Comparison of ENCODE assay signal across 21 mouse cellular contexts in genomic region chr15:85469401-85469800, GRCm38 (mm10). TPM values are rescaled to one million over a fixed set of nuclear protein-coding genes. Genes with fewer than 3 reads are reported as not detected.
DNase-seq lines count a peak whose midpoint lies in the region; ATAC-seq and TF ChIP-seq lines count a peak whose summit lies in the region.
"Had no signal": no experiment of that assay in that cellular context is flagged by ENCODE, and none has a peak within 500 bp of the region (broad histone marks: within the 10 kb centered on the region; RNA-seq: fewer than 3 reads in every experiment).

No protein-coding gene starts in this region.

- no peak overlapping the region for H3K4me2 ChIP-seq in lung, embryonic 15.5 days
- no peak overlapping the region for H3K4me2 ChIP-seq in myocyte (ENCODE audit: low read depth)
- H3K4me2 ChIP-seq: embryonic facial prominence, embryonic 13.5 days; hindbrain, embryonic 13.5 days; limb, embryonic 13.5 days had no signal

- no peak overlapping the region for H3K9ac ChIP-seq in lung, embryonic 15.5 days
- H3K9ac ChIP-seq: embryonic facial prominence, embryonic 13.5 days; hindbrain, embryonic 13.5 days; limb, embryonic 13.5 days had no signal

- peaks cover 14% of the 10 kb centered on the region; the same call in 1 of the 2 replicates for H3K4me1 ChIP-seq in lung, embryonic 15.5 days
- H3K4me1 ChIP-seq: heart, embryonic 10.5 days; limb, embryonic 13.5 days had no signal

- no peak overlapping the region for H3K4me3 ChIP-seq in lung, embryonic 15.5 days
- no peak overlapping the region for H3K4me3 ChIP-seq in myocyte
- H3K4me3 ChIP-seq: embryonic facial prominence, embryonic 13.5 days; heart, embryonic 10.5 days; hindbrain, embryonic 13.5 days; limb, embryonic 13.5 days; megakaryocyte, embryonic 14.5 days had no signal

- no peak for ATAC-seq in lung, embryonic 15.5 days (ENCODE audit: borderline replicate concordance, extremely low read depth, low FRiP score, low TSS enrichment)
- ATAC-seq: forebrain, embryonic 16.5 days; lung, postnatal 0 days had no signal

- H3K79me2 ChIP-seq in myocyte (ENCODE audit: control insufficient read depth, insufficient read depth) = no peaks in the 10 kb centered on the region

- H3K36me3 ChIP-seq in lung, embryonic 15.5 days = peaks cover 28% of the 10 kb centered on the region
- peaks cover 50% of the 10 kb centered on the region for H3K36me3 ChIP-seq in myocyte (ENCODE audit: control insufficient read depth, insufficient read depth)

- no peaks in the 10 kb centered on the region for H3K9me3 ChIP-seq in lung, embryonic 15.5 days
- H3K9me3 ChIP-seq: embryonic facial prominence, embryonic 13.5 days; heart, embryonic 10.5 days; hindbrain, embryonic 13.5 days; limb, embryonic 13.5 days; megakaryocyte, embryonic 14.5 days had no signal

- H3K27me3 ChIP-seq in lung, embryonic 15.5 days = no peaks in the 10 kb centered on the region
- H3K27me3 ChIP-seq in myocyte (ENCODE audit: control insufficient read depth, insufficient read depth, insufficient read length) = no peaks in the 10 kb centered on the region
- H3K27me3 ChIP-seq: embryonic facial prominence, embryonic 13.5 days; hindbrain, embryonic 13.5 days; limb, embryonic 13.5 days had no signal

- peak overlapping the region; percentile 25; the same call in 1 of the 2 replicates for H3K27ac ChIP-seq in lung, embryonic 15.5 days
- H3K27ac ChIP-seq: embryonic facial prominence, embryonic 13.5 days; heart, embryonic 10.5 days; hindbrain, embryonic 13.5 days; limb, embryonic 13.5 days; stomach, postnatal 0 days had no signal

- H3ac ChIP-seq in myocyte (ENCODE audit: control insufficient read depth, insufficient read length) = no peak overlapping the region

- 49% methylated on average over 6 of the region's 6 CpGs for WGBS in lung, embryonic 15.5 days

- no peak for DNase-seq in lung, adult 18-20 months
- peak; percentile 79 for DNase-seq in kidney, adult 9 months
- peak; percentile 53 for DNase-seq in kidney, postnatal 14 days
- DNase-seq in Muller cell, postnatal 12 days (ENCODE audit: inconsistent ontology term) = no peak
- DNase-seq in retina, embryonic 14.5 days (ENCODE audit: low spot score) = no peak
- DNase-seq: adrenal gland, adult 8-10 months; cerebellum, adult 9-10 months; heart, postnatal 10 days had no signal

- no peak for TF ChIP-seq POLR2A in myocyte (IDR thresholded peaks at IDR 0.05; ENCODE audit: insufficient read length, low read depth)

TF ChIP-seq in myocyte, 11 proteins besides CTCF, POLR2A, EP300 and RAD21:
- TF ChIP-seq POLR2AphosphoS2 (IDR thresholded peaks at IDR 0.05; ENCODE audit: insufficient read length, low read depth) = peak; percentile 49
- TF ChIP-seq TCF12 (IDR thresholded peaks at IDR 0.05; ENCODE audit: insufficient read depth, poor library complexity, severe bottlenecking) = no peak

RNA-seq across cellular contexts. Expression of gene 7530416G11Rik, which starts 33.6 kb away (rescaled TPM):
- polyA plus RNA-seq in lung, embryonic 15.5 days (2015; fragmentation: Nextera tagmentation; extraction: Ambion mirVana) = not detected in 2 replicates
- not detected for polyA plus RNA-seq in myocyte (2012; fragmentation: generic; extraction: Trizol)
- polyA plus RNA-seq: embryonic facial prominence, embryonic 13.5 days; forebrain, embryonic 16.5 days; heart, embryonic 10.5 days; hindbrain, embryonic 13.5 days; intestine, embryonic 14.5 days; limb, embryonic 13.5 days; lung, postnatal 0 days; neural tube, embryonic 11.5 days; stomach, postnatal 0 days; thymus, postnatal 0 days had no signal

Comparison
In these comparisons a context has a peak if more than half of its experiments do, and no peak if none do; other contexts are left out.
1. DNase-seq: peak in kidney, adult 9 months (single experiment) and kidney, postnatal 14 days (single experiment); none in lung, adult 18-20 months (0 of 2), Muller cell, postnatal 12 days (single experiment) and retina, embryonic 14.5 days (single experiment).